Mouse (Mus musculus): ENCODE data around the gene Olfr728. TPM values are rescaled to one million over a fixed set of nuclear protein-coding genes. Genes with fewer than 3 reads are reported as not detected.

The Olfr728 gene
- total RNA-seq (2021), result not detected
- long read RNA-seq, experiment 1, result 0 reads
- long read RNA-seq, experiment 2, result 0 reads

DNA sequence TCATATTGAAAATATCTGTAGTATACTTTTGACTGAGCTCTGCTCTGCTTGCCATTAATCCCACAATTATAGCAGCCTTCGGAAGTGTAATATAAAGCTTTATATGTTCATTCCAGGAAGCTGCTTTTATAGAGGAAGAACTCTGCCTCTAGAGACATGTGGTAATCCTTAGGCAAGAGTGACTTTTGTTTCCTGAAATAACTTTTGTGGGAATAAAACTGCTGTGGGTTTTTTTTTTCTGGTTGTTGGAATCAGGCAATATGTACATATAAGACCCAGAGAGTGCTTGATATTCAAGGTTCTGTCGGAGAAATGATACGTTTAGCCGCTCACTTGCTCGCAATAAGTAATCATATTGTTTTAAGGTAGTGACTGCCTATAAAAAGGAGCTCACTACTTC, at the start of gene Olfr728:
Gene Olfr728 (minus strand): TSS at position 101 of the 400 bp plus-strand sequence.
- DNase-seq (ENCODE audit: low spot score in 2 of 2), result no peak

DNA sequence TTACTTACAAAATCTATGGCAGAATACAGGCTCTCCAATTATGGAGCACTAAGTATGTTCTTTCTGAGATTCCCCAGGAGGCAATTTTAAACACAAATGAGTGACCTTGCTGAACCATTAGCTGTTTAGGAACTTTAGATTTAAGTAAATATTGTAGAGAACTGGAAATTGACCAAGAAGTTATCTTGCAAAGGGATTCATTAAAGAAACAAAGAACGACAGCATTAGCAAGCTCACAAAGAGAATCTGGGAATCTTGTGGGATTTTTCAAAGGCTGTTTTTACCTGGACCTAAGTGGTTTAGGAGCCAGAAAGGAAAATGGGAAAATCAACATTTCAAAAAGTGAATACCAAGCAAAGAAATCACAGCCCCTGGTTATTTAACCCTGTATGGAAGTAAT, 45.6 kb upstream of the Olfr728 start, which contains the start of gene Olfr730:
Gene Olfr730 (minus strand): TSS at position 101 of the 400 bp plus-strand sequence.
- no peak within 1 kb of the TSS for H3K27ac ChIP-seq
- no peak for TF ChIP-seq CTCF (conservative IDR thresholded peaks at IDR 0.05)

More for the DNA sequence above, at the start of gene Olfr728:
- Histone ChIP-seq H3K27ac (no peak within 1 kb of the TSS), H3K4me3 (no peak within 1 kb of the TSS)
- no peak for TF ChIP-seq CTCF (conservative IDR thresholded peaks at IDR 0.05)

DNA sequence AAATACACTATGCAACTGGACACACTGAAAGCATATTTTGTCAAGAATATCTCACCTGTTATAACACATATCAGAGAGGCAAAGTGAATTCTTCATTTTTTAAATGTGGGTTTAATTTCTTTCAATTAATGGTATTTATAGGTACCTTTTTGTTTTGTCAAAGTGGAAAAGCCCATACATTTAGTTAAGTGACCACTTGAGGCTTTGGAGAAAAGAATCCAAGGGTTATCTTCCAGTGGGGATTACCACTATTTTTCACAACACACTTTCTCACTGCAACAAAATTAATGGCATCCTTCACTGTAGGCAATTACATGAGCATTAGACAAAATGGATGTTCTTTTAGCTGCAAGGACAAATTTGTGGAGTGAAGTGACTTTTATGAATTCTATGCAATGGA, 10.3 kb upstream of the Olfr728 start, which contains the start of gene Olfr729:
Gene Olfr729 (minus strand): TSS at position 101 of the 400 bp plus-strand sequence.
- no peak within 1 kb of the TSS for H3K27ac ChIP-seq
- H3K4me3 ChIP-seq, result no peak within 1 kb of the TSS
- no peak for DNase-seq (ENCODE audit: low spot score in 2 of 2)
- no peak for TF ChIP-seq CTCF (conservative IDR thresholded peaks at IDR 0.05)

More for the DNA sequence above, 45.6 kb upstream of the Olfr728 start, which contains the start of gene Olfr730:
- H3K4me3 ChIP-seq, result no peak within 1 kb of the TSS
- DNase-seq (ENCODE audit: low spot score in 2 of 2), result no peak

DNA sequence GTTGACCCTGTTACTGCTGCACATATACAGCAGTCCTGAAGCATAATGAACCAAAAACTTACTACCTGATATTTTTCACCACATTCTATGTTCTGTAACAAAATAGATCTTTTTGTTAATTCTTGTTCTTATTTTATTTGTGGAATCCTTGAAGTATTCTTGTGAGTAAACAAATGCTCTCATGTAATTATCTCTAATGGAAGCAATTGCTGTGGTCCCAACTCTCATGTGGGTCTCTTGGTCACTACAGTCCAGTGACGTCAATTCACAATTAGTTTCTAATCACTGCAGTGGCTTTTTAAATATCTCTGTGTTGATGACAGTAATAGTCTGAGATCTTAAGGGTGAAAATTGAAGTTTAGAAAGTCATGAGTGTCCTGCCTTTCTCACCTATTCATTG, 19.6 kb downstream of the Olfr728 start, which contains the start of gene Olfr727:
Gene Olfr727 (plus strand): TSS at position 301 of the 400 bp plus-strand sequence.
- TF ChIP-seq CTCF (conservative IDR thresholded peaks at IDR 0.05), result no peak
- H3K4me3 ChIP-seq, result no peak within 1 kb of the TSS
- no peak for DNase-seq (ENCODE audit: low spot score in 2 of 2)

DNA sequence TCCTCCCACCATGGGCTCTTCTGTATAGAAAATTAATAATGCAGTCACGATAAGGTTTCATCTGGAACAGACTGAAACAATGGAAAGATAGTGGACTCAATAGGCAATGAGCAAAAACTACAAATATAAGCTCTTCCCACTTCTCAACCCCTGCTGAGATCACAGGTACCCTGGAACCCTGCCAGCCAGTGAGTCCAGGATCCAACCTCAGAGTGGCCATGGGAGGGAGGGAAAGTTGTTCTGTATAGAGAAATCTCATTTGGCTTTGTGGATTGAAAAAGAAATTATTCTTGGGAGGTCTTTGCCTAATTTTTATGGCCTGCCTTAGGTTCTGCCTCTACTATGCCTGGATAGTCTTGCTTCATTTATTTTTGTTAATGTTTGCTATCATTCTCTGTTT, 51.6 kb downstream of the Olfr728 start, which contains the start of gene Olfr726:
Gene Olfr726 (minus strand): TSS at position 101 of the 400 bp plus-strand sequence.
- Histone ChIP-seq H3K27ac (no peak within 1 kb of the TSS), H3K4me3 (no peak within 1 kb of the TSS)
- TF ChIP-seq CTCF (conservative IDR thresholded peaks at IDR 0.05), result no peak
- DNase-seq (ENCODE audit: low spot score in 2 of 2), result no peak

More for the DNA sequence above, 19.6 kb downstream of the Olfr728 start, which contains the start of gene Olfr727:
- H3K27ac ChIP-seq, result no peak within 1 kb of the TSS

Other genes with a start within 250 kb of the Olfr728 start
- not detected for gene Olfr722, start 240.7 kb downstream of the Olfr728 start, total RNA-seq (2021)
- gene Olfr723, start 210.9 kb downstream of the Olfr728 start, total RNA-seq (2021), result not detected
- not detected for gene Olfr724, start 179.4 kb downstream of the Olfr728 start, total RNA-seq (2021)
- not detected for gene Olfr725, start 102.3 kb downstream of the Olfr728 start, total RNA-seq (2021)
- gene Olfr726, start 51.7 kb downstream of the Olfr728 start, total RNA-seq (2021), result not detected
- gene Olfr727, start 19.5 kb downstream of the Olfr728 start, total RNA-seq (2021), result not detected
- gene Olfr729, start 10.2 kb upstream of the Olfr728 start, total RNA-seq (2021), result not detected
- not detected for gene Olfr730, start 45.5 kb upstream of the Olfr728 start, total RNA-seq (2021)
- not detected for gene Olfr731, start 99.2 kb upstream of the Olfr728 start, total RNA-seq (2021)
- not detected for gene Olfr732, start 141.5 kb upstream of the Olfr728 start, total RNA-seq (2021)
- not detected for gene Olfr733, start 158.8 kb upstream of the Olfr728 start, total RNA-seq (2021)
- not detected for gene Olfr734, start 184.1 kb upstream of the Olfr728 start, total RNA-seq (2021)
- not detected for gene Olfr735, start 206.2 kb upstream of the Olfr728 start, total RNA-seq (2021)
- gene Tlr11, start 215.2 kb upstream of the Olfr728 start, total RNA-seq (2021), result not detected
- gene Olfr736, start 238.5 kb upstream of the Olfr728 start, total RNA-seq (2021), result not detected

Measured in layer of hippocampus, adult 2 months (tissue).